Mouse (Mus musculus) macrophage (primary cell): ENCODE results near the gene Slc39a11. TPM values are rescaled to one million over a fixed set of nuclear protein-coding genes. Genes with fewer than 3 reads are reported as not detected.

Experiments
- H3K27ac ChIP-seq: fragments of 350-480 bp; formaldehyde crosslinking; 2 replicates; pipeline ENCODE4 v1.9.0; 2021
- H3K36me3 ChIP-seq: fragments of 350-480 bp; formaldehyde crosslinking; 2 replicates; pipeline ENCODE4 v1.9.0; 2021; ENCODE audit errors: inconsistent target
- H3K4me3 ChIP-seq: fragments of 350-480 bp; formaldehyde crosslinking; 2 replicates; pipeline ENCODE4 v1.9.0; 2021; ENCODE audit errors: inconsistent target
- H3K79me2 ChIP-seq: fragments of 350-480 bp; formaldehyde crosslinking; 2 replicates; pipeline ENCODE4 v1.9.0; 2021; ENCODE audit errors: inconsistent target
- WGBS: methylation state at CpG from one replicate; pipeline ENCODE4 v1.1.7; 2026; ENCODE audit warnings: inconsistent platforms; ENCODE audit not compliant: missing documents; 5-methylcytosine and 5-hydroxymethylcytosine counted together
- polyA plus RNA-seq: library from polyadenylated mRNA; stranded (reverse); fragments of 250-400 nt; gene quantifications from 3 replicates; pipeline ENCODE4 v1.2.4, GENCODE M21; 2018; ENCODE audit warnings: inconsistent platforms

Gene Slc39a11
- polyA plus RNA-seq, 1 experiment from 2014 or later, result 21.0 TPM

DNA sequence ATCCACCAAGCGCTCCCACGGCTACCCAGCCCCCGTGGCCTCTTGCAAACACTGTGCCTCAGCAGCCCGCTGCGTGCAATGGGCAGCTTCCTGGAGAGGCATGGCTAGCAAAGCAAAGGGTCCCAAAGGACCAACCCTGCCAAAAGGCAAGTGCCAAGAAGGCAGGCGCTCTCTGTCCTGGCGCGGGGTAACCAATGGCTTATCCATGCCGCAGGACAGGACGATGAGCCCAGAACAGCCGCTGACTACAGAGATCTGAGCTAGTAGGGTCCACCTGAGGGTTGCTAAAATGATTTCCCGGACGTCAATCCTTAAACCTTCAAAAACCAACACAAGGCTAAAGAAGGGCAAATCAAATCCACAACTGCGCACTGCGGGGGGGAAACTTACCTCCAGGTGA lies 449.0 kb downstream of the Slc39a11 start:
- Histone ChIP-seq H3K36me3 (no peaks in the 10 kb centered on the region), H3K4me3 (no peak overlapping the region), H3K79me2 (no peaks in the 10 kb centered on the region), H3K27ac (no peak overlapping the region)
- WGBS, result 29% methylated on average over 15 of the region's 15 CpGs

DNA sequence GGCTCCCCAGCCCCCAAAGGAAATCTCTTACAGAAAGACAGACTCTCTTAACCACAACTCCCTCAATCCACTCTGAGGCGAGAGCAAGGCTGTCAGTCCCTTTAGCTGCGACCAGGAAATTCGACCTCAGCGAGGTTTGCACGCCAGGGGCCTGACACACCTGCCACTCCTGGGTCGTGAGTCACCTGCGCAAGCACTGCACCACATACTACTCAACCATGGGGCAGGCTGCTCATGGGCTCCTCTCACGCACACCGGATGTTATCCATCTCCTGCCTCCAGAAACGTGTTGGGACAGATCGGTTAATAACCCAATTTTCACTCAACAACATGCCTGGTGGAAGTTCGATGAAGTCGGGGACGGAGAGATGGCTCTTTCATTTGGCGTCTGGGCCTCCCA lies 451.3 kb downstream of the Slc39a11 start:
- H3K79me2 ChIP-seq, result no peaks in the 10 kb centered on the region
- no peak overlapping the region for H3K4me3 ChIP-seq
- WGBS, result 81% methylated on average over 15 of the region's 15 CpGs
- H3K36me3 ChIP-seq, result no peaks in the 10 kb centered on the region
- H3K27ac ChIP-seq, result no peak overlapping the region

DNA sequence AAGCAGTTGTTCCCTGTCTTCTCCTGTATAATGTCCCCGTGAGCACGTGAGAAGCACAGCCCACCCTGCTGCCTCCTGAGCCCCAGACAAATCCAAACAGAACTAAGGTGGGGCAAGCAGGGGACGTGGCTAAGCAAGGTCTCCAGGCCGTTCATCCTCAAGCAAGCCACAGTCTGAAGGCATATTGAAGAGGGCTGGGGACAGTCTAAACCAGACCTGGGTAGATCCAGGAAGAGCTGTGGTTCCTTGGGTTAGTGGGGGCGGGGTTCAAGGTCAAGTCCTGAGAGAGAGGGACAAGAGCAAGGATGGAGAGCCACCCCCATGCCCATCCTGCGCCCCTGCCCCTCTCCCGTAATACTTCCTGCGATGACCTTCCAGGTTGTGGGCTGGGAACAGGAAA lies 452.3 kb downstream of the Slc39a11 start:
- Histone ChIP-seq H3K27ac (no peak overlapping the region), H3K79me2 (no peaks in the 10 kb centered on the region), H3K36me3 (no peaks in the 10 kb centered on the region), H3K4me3 (no peak overlapping the region)
- 71% methylated on average over 7 of the region's 8 CpGs for WGBS

DNA sequence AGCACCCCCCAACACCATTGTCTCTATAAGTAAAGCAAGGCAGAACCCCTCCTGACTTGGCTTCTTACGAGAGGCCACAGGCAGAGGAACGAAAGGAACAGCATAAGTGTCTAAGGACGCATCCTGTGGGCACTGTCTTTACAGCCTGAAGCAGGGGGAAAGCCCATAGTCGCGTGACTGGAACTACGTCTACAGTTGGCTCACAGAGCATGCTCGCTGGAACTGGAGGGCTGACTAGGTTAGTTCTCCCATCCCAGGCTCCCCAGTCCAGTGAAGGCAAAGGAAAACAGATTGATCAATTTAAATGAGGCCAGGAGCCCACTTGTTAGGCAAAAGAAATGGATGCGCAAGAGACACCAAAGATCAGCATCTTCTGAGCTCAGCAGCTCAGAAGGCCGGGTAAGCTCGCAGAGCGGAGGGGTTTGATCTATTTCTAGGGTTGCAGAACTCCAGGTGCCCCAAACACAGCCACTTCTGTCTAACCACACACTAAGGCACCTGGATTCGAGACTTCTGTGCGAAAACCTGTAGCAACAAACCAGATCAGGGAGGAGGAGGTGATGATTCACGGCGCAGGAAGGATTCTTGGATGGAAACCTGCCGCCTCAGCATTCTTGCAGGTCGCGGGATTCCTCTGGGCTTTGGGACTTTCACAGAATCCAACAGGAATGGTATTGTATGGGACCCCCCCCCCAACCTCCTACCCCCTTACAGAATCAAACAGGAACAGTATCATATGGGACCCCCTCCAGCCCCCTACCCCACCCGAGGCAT lies 453.5 kb downstream of the Slc39a11 start:
- 90% methylated on average over 17 of the region's 19 CpGs for WGBS
- Histone ChIP-seq H3K4me3 (no peak overlapping the region), H3K27ac (no peak overlapping the region), H3K79me2 (no peaks in the 10 kb centered on the region), H3K36me3 (no peaks in the 10 kb centered on the region)

Other genes starting within 250 kb of the Slc39a11 start
- not detected in 3 replicates for gene Sstr2, start 30.7 kb downstream of the Slc39a11 start, polyA plus RNA-seq
- gene Cog1, start 910 bp downstream of the Slc39a11 start, polyA plus RNA-seq, result 23.1 to 31.0 TPM (median 28.9 TPM) in 3 replicates
- gene Fam104a, start 34.1 kb upstream of the Slc39a11 start, polyA plus RNA-seq, result 25.4 to 31.8 TPM (median 29.8 TPM) in 3 replicates
- gene D11Wsu47e, start 34.3 kb upstream of the Slc39a11 start, polyA plus RNA-seq, result 8.5 to 11.5 TPM (median 8.9 TPM) in 3 replicates
- not detected in 3 replicates for gene Cpsf4l, start 59.9 kb upstream of the Slc39a11 start, polyA plus RNA-seq
- 6.8 to 16.9 TPM (median 13.4 TPM) in 3 replicates for gene Cdc42ep4, start 101.8 kb upstream of the Slc39a11 start, polyA plus RNA-seq